ENCODE assay signal across 15 mouse cellular contexts in the genomic region with DNA sequence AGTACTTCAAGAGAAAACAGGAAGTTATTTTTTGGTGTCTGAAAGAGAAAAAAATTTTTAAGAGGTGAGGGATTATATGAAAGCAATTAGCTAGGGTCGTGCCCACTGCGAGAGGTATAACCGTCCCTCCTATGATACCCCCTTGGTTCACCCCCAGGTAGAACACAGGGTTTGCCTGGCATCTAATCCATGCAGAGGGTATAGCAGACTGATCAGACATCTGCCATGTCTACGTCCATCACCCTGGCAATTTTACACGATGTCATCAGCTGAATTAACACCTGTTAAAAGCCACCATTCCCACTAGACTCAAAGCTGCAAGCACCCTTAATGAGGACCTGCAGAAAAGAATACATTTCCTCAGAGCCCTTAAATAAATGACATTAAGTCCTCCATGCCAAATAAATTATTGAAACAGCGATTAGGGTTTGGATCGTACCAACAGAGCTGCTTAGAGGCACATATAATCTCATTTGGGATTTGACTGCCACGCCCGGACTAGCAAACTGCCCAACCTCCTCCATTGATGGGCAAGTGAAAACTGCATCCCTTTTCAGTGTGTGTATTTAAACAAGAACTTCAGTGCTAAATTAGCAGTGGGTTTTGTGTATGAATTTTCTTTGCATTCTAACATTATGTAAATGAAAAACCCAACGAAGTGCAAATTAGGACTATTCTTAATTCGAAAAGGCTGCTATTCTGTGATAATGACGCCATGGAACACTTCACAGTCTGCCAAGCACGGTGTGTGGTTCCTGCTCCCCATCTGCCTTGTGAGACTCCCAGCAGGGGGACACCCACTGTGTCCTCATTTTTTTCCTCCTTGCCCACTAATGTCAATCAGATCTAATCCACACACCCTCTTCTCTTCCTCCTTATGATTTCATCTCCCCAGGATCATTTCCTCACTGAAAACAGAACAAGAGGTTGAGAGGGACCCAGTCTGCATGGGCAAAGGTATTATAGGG. TPM values are rescaled to one million over a fixed set of nuclear protein-coding genes. Genes with fewer than 3 reads are reported as not detected.
A peak's percentile ranks its signal among the peaks of the same experiment; 100 is the strongest.
DNase-seq lines count a peak whose midpoint lies in the region; ATAC-seq lines count a peak whose summit lies in the region.
"Had no signal": no experiment of that assay in that cellular context is flagged by ENCODE, and none has a peak within 500 bp of the region (broad histone marks: within the 10 kb centered on the region; RNA-seq: fewer than 3 reads in every experiment).

No protein-coding gene starts in this region.

- no peak overlapping the region for H3K9ac ChIP-seq in midbrain, embryonic 15.5 days
- no peak overlapping the region for H3K9ac ChIP-seq in midbrain, embryonic 13.5 days (replicated peaks)
- H3K9ac ChIP-seq: embryonic facial prominence, embryonic 12.5 days; heart, embryonic 12.5 days; liver, postnatal 0 days; neural tube, embryonic 12.5 days had no signal

- DNase-seq in cerebellum, postnatal 4 days (ENCODE audit: low spot score in 2 of 2), result no peak
- DNase-seq in cerebellum, postnatal 14 days, result peak; percentile 84 to 89
- peak; percentile 22 for DNase-seq in right cerebral cortex, postnatal 14 days
- no peak for DNase-seq in ovary, postnatal 14 days (ENCODE audit: low spot score)
- DNase-seq in kidney, postnatal 4 days, result no peak
- DNase-seq: liver, postnatal 0 days; thymus, postnatal 25 days had no signal

- no peaks in the 10 kb centered on the region for H3K36me3 ChIP-seq in midbrain, embryonic 15.5 days (replicated peaks)
- H3K36me3 ChIP-seq in midbrain, embryonic 13.5 days, result no peaks in the 10 kb centered on the region
- H3K36me3 ChIP-seq: embryonic facial prominence, embryonic 12.5 days; heart, embryonic 12.5 days; limb, embryonic 10.5 days; neural tube, embryonic 12.5 days had no signal

- H3K27me3 ChIP-seq in midbrain, embryonic 15.5 days (replicated peaks), result no peaks in the 10 kb centered on the region
- H3K27me3 ChIP-seq in midbrain, embryonic 13.5 days, result peaks cover 3% of the 10 kb centered on the region
- H3K27me3 ChIP-seq: heart, embryonic 12.5 days; neural tube, embryonic 12.5 days had no signal

- peak; percentile 83; the same call in 1 of the 2 replicates for ATAC-seq in cerebellum, adult (ENCODE audit: insufficient number of reproducible peaks, low FRiP score, low TSS enrichment)
- ATAC-seq in midbrain, embryonic 15.5 days (replicated peaks), result 0 out of 2 replicates have a peak, but pooled peaks have one; percentile 63
- ATAC-seq in midbrain, embryonic 13.5 days, result no peak
- ATAC-seq: liver, postnatal 0 days had no signal

- 50% methylated on average over 13 of the region's 13 CpGs for WGBS in midbrain, embryonic 15.5 days
- WGBS in midbrain, embryonic 13.5 days, result 59% methylated on average over 13 of the region's 13 CpGs

- no peak overlapping the region for H3K4me3 ChIP-seq in midbrain, embryonic 15.5 days
- no peak overlapping the region for H3K4me3 ChIP-seq in midbrain, embryonic 13.5 days (replicated peaks)
- H3K4me3 ChIP-seq: embryonic facial prominence, embryonic 12.5 days; heart, embryonic 12.5 days; limb, embryonic 10.5 days; neural tube, embryonic 12.5 days had no signal

- H3K9me3 ChIP-seq in midbrain, embryonic 15.5 days, result no peaks in the 10 kb centered on the region
- no peaks in the 10 kb centered on the region for H3K9me3 ChIP-seq in midbrain, embryonic 13.5 days
- H3K9me3 ChIP-seq: embryonic facial prominence, embryonic 12.5 days; heart, embryonic 12.5 days; limb, embryonic 10.5 days; neural tube, embryonic 12.5 days had no signal

- H3K4me1 ChIP-seq in midbrain, embryonic 15.5 days, result peaks cover 6% of the 10 kb centered on the region; the same call in 1 of the 2 replicates
- peaks cover 21% of the 10 kb centered on the region; the same call in 1 of the 2 replicates for H3K4me1 ChIP-seq in midbrain, embryonic 13.5 days (replicated peaks)
- H3K4me1 ChIP-seq: embryonic facial prominence, embryonic 12.5 days; heart, embryonic 12.5 days; limb, embryonic 10.5 days; neural tube, embryonic 12.5 days had no signal

- H3K27ac ChIP-seq in midbrain, embryonic 15.5 days, result no peak overlapping the region
- no peak overlapping the region for H3K27ac ChIP-seq in midbrain, embryonic 13.5 days
- H3K27ac ChIP-seq: embryonic facial prominence, embryonic 12.5 days; kidney, postnatal 0 days; limb, embryonic 10.5 days; neural tube, embryonic 12.5 days had no signal

- H3K4me2 ChIP-seq in midbrain, embryonic 15.5 days, result no peak overlapping the region
- no peak overlapping the region for H3K4me2 ChIP-seq in midbrain, embryonic 13.5 days (replicated peaks)
- H3K4me2 ChIP-seq: embryonic facial prominence, embryonic 12.5 days; heart, embryonic 12.5 days; neural tube, embryonic 12.5 days had no signal

RNA-seq across cellular contexts. Expression of a gene that starts 7.0 kb away (rescaled TPM):
- 8.1 and 10.1 TPM in 2 replicates for polyA plus RNA-seq in midbrain, embryonic 15.5 days (2015; fragmentation: Nextera tagmentation; extraction: Ambion mirVana)
- polyA plus RNA-seq in midbrain, embryonic 13.5 days (2015; fragmentation: Nextera tagmentation; extraction: Ambion mirVana), result 5.4 and 6.1 TPM in 2 replicates

Comparison
In these comparisons a context has a peak if more than half of its experiments do, and no peak if none do; other contexts are left out.
1. DNase-seq: peak in cerebellum, postnatal 14 days (2 of 2) and right cerebral cortex, postnatal 14 days (single experiment); none in cerebellum, postnatal 4 days (0 of 2), ovary, postnatal 14 days (single experiment) and kidney, postnatal 4 days (0 of 2).